Mouse (Mus musculus) kidney, embryonic 16.5 days (tissue): Measurements from ENCODE around the gene Cfap299. TPM values are rescaled to one million over a fixed set of nuclear protein-coding genes. Genes with fewer than 3 reads are reported as not detected.

Experiments
- ATAC-seq: fragments of 200-750 bp; cut with Nextera tagmentation; 2 replicates; pipeline ENCODE4 v1.8.0; 2017; ENCODE audit warnings: moderate TSS enrichment; ENCODE audit not compliant: low FRiP score, low TSS enrichment
- H3K27ac ChIP-seq: fragments of 300-500 bp; sonication (generic); 2 replicates; pipeline ENCODE4 v1.5.1; 2014; ENCODE audit warnings: low read length
- H3K27me3 ChIP-seq: fragments of 300-500 bp; sonication (generic); 2 replicates; pipeline ENCODE4 v1.6.1; 2014; ENCODE audit warnings: low read length, control low read depth, mixed read lengths; ENCODE audit not compliant: insufficient read depth
- H3K36me3 ChIP-seq: fragments of 300-500 bp; sonication (generic); 2 replicates; pipeline ENCODE4 v1.6.1; 2014; ENCODE audit warnings: low read length, control low read depth, mixed read lengths; ENCODE audit not compliant: insufficient read depth
- H3K4me1 ChIP-seq: fragments of 300-500 bp; sonication (generic); 2 replicates; pipeline ENCODE4 v1.6.1; 2014; ENCODE audit warnings: low read length, control low read depth, mixed read lengths; ENCODE audit not compliant: insufficient read depth
- H3K4me2 ChIP-seq: fragments of 300-500 bp; sonication (generic); replicated peaks from 2 replicates; pipeline ENCODE4 v1.6.1; 2014; ENCODE audit warnings: low read depth, low read length
- H3K4me3 ChIP-seq: fragments of 300-500 bp; sonication (generic); 2 replicates; pipeline ENCODE4 v1.5.1; 2014; ENCODE audit warnings: mild to moderate bottlenecking, low read length
- H3K9ac ChIP-seq: fragments of 300-500 bp; sonication (generic); replicated peaks from 2 replicates; pipeline ENCODE4 v1.6.1; 2014; ENCODE audit warnings: low read length
- H3K9me3 ChIP-seq: fragments of 300-500 bp; sonication (generic); 2 replicates; pipeline ENCODE4 v1.6.1; 2016; ENCODE audit warnings: low read length, control low read depth
- WGBS: fragments of 180-500 bp; shearing (Covaris S2); extraction: QIAGEN DNeasy Blood & Tissue Kit; methylation state at CpG from one replicate; pipeline ENCODE4 v1.1.7; 2014; 5-methylcytosine and 5-hydroxymethylcytosine counted together
- polyA plus RNA-seq: library from polyadenylated mRNA; unstranded; fragments of >200 nt; fragmentation: Nextera tagmentation; extraction: Ambion mirVana; gene quantifications from 2 replicates; pipeline ENCODE4 v1.2.1, GENCODE M21; 2015

Cfap299 gene
- polyA plus RNA-seq, 1 experiment from 2014 or later = 0.56 TPM

DNA sequence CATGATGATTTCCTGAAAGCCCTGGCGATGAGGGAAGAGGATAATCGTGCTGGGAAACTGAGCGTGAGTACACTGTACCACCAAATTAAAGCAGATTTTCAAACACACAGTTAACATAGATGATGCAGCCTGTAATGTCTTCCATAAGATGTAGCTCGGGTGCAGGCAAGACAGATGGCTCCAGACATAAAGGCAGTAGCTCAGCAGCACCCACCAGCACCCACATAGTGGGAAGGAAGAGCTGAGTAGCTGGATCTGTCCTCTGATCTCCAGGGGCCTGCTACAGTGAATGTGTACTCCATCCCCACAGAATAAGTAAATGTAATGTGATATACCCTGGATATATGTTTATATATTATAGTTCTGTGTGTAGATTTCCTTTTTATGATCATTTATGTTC is 169.2 kb downstream of the Cfap299 start:
- 91% methylated on average over 4 of the region's 4 CpGs for WGBS
- H3K4me3 ChIP-seq = no peak overlapping the region
- H3K4me1 ChIP-seq = no peaks in the 10 kb centered on the region
- H3K4me2 ChIP-seq = no peak overlapping the region
- H3K36me3 ChIP-seq = no peaks in the 10 kb centered on the region
- H3K9ac ChIP-seq = no peak overlapping the region
- no peak overlapping the region for H3K27ac ChIP-seq
- no peak for ATAC-seq
- H3K9me3 ChIP-seq = no peaks in the 10 kb centered on the region
- H3K27me3 ChIP-seq = no peaks in the 10 kb centered on the region

DNA sequence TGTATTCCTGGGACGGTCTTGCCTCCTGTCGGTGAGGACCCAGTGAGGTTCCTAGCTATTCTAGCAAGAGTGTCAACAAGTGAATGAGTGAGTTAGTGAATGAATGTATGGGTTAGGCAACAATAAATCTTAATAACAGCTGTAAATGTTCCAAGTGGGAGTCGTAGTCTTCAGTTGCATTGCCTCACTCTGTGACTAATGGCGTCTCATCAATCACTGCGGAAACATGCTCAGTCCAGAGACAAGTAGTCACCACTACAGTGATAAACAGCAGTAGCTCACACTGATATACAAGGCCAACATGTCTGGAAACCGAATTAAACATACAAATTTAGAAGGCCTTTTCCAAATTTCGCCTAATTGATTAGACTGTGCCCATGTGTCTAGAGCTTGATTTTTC is 187.1 kb downstream of the Cfap299 start:
- no peak overlapping the region for H3K4me2 ChIP-seq
- H3K27ac ChIP-seq = no peak overlapping the region
- no peaks in the 10 kb centered on the region for H3K9me3 ChIP-seq
- no peak for ATAC-seq
- H3K36me3 ChIP-seq = no peaks in the 10 kb centered on the region
- no peaks in the 10 kb centered on the region for H3K4me1 ChIP-seq
- H3K9ac ChIP-seq = no peak overlapping the region
- no peak overlapping the region for H3K4me3 ChIP-seq
- no peaks in the 10 kb centered on the region for H3K27me3 ChIP-seq
- 51% methylated on average over 7 of the region's 7 CpGs for WGBS

DNA sequence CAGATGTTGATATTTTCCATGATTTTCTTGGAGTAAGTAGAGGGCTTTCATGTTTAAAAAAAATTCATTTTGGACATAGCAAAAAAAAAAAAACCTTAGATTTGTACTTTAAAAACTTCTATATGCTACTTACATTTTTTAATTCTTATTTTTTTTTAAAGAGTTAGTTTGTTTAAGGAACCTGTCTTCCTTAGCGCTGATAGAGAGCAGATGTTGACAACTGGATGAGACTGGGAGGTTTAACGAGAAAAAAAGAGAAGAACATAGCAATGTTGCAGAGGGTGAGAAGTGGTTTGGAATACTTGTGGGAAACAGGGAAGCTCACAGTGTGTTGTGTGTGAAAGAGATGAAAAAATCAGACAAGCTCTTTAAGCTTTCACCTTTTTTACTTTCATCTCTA is 191.0 kb downstream of the Cfap299 start:
- H3K4me2 ChIP-seq = no peak overlapping the region
- H3K9ac ChIP-seq = no peak overlapping the region
- H3K4me1 ChIP-seq = no peaks in the 10 kb centered on the region
- 49% methylated on average over 2 of the region's 2 CpGs for WGBS
- H3K27ac ChIP-seq = no peak overlapping the region
- no peaks in the 10 kb centered on the region for H3K27me3 ChIP-seq
- H3K4me3 ChIP-seq = no peak overlapping the region
- 0 out of 2 replicates have a peak, but pooled peaks cover 2% of the 10 kb centered on the region for H3K9me3 ChIP-seq
- no peaks in the 10 kb centered on the region for H3K36me3 ChIP-seq
- ATAC-seq = no peak

DNA sequence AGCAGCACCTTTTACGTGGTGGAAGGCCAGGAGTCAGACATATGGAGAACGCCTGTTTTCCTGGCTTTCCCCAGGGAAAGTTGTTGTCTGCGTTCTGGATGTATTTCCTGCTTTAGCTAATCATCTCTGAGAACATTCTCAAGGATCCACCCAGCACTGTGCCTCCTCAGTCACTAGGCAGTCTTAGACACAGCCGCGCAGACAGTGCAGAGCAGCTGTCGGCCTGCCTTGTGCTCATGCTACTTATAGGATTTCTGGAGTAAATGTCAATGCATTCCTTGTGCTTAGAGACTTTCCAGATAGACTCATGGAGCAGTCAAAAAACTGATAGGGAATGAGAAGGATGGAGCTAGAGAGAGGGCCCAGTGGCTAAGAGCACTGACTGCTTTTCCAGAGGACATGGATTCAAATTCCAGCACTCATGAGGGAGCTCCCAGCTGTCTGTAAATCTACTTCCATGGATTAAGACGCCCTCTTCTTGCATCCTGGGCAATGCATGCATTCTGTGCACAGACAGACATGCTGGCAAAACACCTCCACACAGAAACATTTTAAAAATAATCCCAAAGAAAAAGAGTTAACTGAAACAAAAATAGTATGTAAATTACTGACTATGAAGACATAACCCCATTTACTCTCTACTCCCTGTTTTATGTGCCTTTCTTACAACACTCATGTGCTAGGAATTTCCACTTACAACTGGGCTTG is 193.3 kb downstream of the Cfap299 start:
- ATAC-seq = no peak
- H3K4me3 ChIP-seq = no peak overlapping the region
- no peak overlapping the region for H3K27ac ChIP-seq

DNA sequence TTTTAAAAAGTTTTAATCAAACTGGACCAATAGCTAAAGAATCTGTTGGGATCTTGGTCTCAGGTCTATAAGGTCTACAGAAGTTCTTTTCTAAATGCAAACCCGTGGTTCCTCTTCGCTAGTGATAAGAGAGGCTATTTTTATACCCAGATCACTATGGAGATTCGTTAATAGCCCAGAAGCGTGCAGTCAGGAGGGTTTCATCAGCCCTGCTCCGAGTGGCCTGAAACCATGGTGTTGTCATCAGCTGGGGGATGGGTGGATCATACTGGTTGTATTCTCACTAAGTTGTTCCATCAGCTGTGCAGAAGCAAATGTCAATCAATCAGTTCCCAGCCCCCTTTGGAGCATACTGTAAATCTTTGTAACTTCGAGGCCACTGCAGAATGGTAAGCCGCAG is 193.9 kb downstream of the Cfap299 start:
- Histone ChIP-seq H3K9ac (no peak overlapping the region), H3K4me1 (no peaks in the 10 kb centered on the region), H3K4me2 (no peak overlapping the region), H3K4me3 (no peak overlapping the region), H3K27me3 (no peaks in the 10 kb centered on the region), H3K27ac (peak overlapping the region; percentile 47), H3K9me3 (0 out of 2 replicates have a peak, but pooled peaks cover 2% of the 10 kb centered on the region), H3K36me3 (no peaks in the 10 kb centered on the region)
- WGBS = 80% methylated on average over 7 of the region's 7 CpGs
- 0 out of 2 replicates have a peak, but pooled peaks have one; percentile 19 for ATAC-seq

More for the DNA sequence above, 193.3 kb downstream of the Cfap299 start:
- H3K4me1 ChIP-seq = no peaks in the 10 kb centered on the region
- H3K9ac ChIP-seq = no peak overlapping the region
- H3K27me3 ChIP-seq = no peaks in the 10 kb centered on the region
- 0 out of 2 replicates have a peak, but pooled peaks cover 2% of the 10 kb centered on the region for H3K9me3 ChIP-seq
- 94% methylated on average over 7 of the region's 7 CpGs for WGBS
- no peak overlapping the region for H3K4me2 ChIP-seq
- H3K36me3 ChIP-seq = no peaks in the 10 kb centered on the region

DNA sequence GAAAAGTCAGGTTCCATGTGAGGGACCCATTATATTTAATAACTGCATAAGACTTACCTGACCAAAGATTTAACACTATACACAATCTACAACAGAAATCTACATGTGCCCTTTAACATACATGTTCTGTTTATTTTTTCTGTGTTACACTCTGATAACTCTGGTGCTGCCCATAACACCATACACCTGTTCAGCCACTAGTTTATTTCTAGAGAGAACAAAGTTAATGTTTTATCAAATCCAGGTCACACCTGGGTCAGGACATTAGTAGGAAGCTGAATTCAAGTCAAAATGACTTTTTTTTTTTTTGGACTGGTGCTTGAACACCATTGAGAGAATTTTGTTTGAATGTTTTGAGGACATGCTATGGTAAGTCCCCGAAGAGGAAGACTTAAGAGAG is 194.7 kb downstream of the Cfap299 start:
- Histone ChIP-seq H3K9me3 (0 out of 2 replicates have a peak, but pooled peaks cover 2% of the 10 kb centered on the region), H3K4me3 (no peak overlapping the region), H3K27me3 (no peaks in the 10 kb centered on the region), H3K4me1 (no peaks in the 10 kb centered on the region), H3K9ac (no peak overlapping the region), H3K27ac (no peak overlapping the region; the same call in 1 of the 2 replicates), H3K4me2 (no peak overlapping the region), H3K36me3 (no peaks in the 10 kb centered on the region)
- WGBS = 72% methylated on average over 1 of the region's 1 CpGs
- ATAC-seq = no peak

DNA sequence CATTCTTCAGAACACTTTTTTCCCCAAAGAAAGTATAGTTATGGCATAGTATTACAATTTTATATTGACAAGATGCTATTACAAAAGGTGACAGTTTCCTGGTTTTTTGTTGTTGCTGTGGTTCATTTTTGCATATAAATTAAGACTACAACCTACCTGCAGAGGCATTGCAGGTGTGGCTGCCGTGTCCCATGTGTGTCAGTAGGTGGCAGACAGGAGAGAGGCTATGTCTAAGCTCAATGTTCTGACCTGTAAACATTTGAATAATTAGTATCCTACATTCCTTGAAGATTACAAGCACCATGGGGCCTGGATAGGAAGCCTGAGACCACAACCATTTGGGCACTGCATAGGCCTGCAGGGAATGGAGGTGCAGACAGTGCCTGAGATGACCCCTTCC is 212.2 kb downstream of the Cfap299 start:
- Histone ChIP-seq H3K4me2 (no peak overlapping the region), H3K4me3 (no peak overlapping the region), H3K9ac (no peak overlapping the region), H3K27me3 (no peaks in the 10 kb centered on the region), H3K9me3 (no peaks in the 10 kb centered on the region), H3K27ac (no peak overlapping the region), H3K36me3 (no peaks in the 10 kb centered on the region), H3K4me1 (no peaks in the 10 kb centered on the region)
- ATAC-seq = no peak
- 94% methylated on average over 1 of the region's 1 CpGs for WGBS

DNA sequence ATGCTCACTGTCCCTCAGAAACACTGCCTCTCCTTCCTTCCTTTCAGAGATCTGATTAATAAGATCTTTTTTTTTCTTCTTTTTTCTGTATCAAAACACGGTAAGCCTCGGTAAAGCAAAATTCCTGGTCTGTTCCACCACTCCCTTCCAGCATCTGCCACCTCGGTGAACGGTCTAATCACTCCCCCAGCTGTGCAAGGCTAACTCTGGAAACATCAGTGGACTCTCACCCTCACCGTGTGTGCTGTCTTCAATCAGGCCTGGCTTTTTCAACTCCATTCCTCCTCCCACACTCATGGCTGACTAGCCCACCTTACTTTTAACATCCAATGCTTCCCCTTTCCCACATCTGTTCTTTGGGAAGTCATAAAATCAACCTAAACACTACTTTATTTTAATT is 221.2 kb downstream of the Cfap299 start:
- no peak overlapping the region for H3K9ac ChIP-seq
- no peaks in the 10 kb centered on the region for H3K27me3 ChIP-seq
- WGBS = 26% methylated on average over 5 of the region's 5 CpGs
- no peaks in the 10 kb centered on the region for H3K9me3 ChIP-seq
- ATAC-seq = peak; percentile 67; the same call in 1 of the 2 replicates
- no peak overlapping the region for H3K4me2 ChIP-seq
- no peak overlapping the region for H3K4me3 ChIP-seq
- no peaks in the 10 kb centered on the region; the same call in 1 of the 2 replicates for H3K4me1 ChIP-seq
- H3K27ac ChIP-seq = no peak overlapping the region
- no peaks in the 10 kb centered on the region for H3K36me3 ChIP-seq

DNA sequence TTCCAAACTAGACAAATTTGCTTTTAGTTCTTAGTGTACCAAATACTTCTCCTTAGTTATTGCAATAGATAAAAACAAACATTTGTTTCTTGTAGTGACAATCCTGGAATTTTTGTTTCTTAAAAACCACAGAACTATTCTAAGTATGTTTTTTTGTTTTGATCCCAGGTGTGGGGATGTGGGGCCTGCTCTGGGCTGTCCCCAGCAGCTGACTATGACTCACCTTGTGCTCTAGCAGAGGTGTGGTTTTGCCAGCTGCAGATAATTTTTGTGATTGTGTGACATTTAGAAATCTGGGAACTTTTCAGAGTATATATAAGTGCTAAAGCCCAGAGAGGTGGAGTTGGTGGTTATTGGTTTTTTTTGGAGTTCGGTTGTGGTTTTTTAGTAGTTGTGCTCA is 221.8 kb downstream of the Cfap299 start:
- 97% methylated on average over 1 of the region's 1 CpGs for WGBS
- ATAC-seq = no peak

DNA sequence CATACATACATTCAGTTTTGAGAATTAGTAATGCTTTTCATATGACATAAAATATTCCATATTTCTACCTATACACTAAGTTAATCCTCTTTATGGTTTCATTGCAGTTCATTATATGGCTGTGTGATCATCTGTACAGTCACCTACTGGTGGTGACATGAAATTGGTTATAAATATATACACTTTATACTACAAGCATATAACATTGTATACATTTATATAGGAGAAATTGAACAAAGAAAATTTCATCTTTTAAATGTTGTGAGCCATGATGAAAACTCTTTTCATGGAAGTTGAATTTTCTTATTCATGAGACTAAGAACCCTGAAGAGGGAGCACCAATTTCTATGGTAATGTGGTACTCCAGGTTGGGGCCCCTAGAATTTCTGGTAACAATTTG is 223.3 kb downstream of the Cfap299 start, which contains the start of gene Gm11111:
Gene Gm11111 (plus strand): TSS at position 301 of the 400 bp plus-strand sequence.
- no peak for ATAC-seq
- Histone ChIP-seq H3K9ac (no peak within 1 kb of the TSS), H3K9me3 (no peaks in the 10 kb centered on the region), H3K4me3 (no peak within 1 kb of the TSS), H3K4me1 (no peaks in the 10 kb centered on the region; the same call in 1 of the 2 replicates), H3K36me3 (no peaks in the 10 kb centered on the region), H3K27me3 (no peaks in the 10 kb centered on the region), H3K4me2 (no peak within 1 kb of the TSS), H3K27ac (no peak within 1 kb of the TSS)

More for the DNA sequence above, 221.8 kb downstream of the Cfap299 start:
- Histone ChIP-seq H3K9ac (no peak overlapping the region), H3K27ac (no peak overlapping the region), H3K4me1 (no peaks in the 10 kb centered on the region; the same call in 1 of the 2 replicates), H3K4me3 (no peak overlapping the region), H3K4me2 (no peak overlapping the region), H3K27me3 (no peaks in the 10 kb centered on the region), H3K36me3 (no peaks in the 10 kb centered on the region), H3K9me3 (no peaks in the 10 kb centered on the region)
